Mouse (Mus musculus) lung, postnatal 4 days (tissue): ENCODE results near the gene Nxnl1.
A peak's percentile ranks its signal among the peaks of the same experiment; 100 is the strongest.
"Not testable (repeated sequence)": the region's sequence is repeated elsewhere in the genome, so short reads cannot be mapped to it uniquely, and the experiment has no call there.

Source experiments
- DNase-seq, 2 experiments: peaks; one replicate each; pipeline ENCODE4 v3.0.0; 2021

Gene Nxnl1

GRCm38 (mm10) chr8:71552770-71553169 is 13.6 kb downstream of the Nxnl1 start:
- no peak for DNase-seq

GRCm38 (mm10) chr8:71550754-71551153 is 15.6 kb downstream of the Nxnl1 start:
- DNase-seq, result no peak

GRCm38 (mm10) chr8:71547590-71547989 is 18.8 kb downstream of the Nxnl1 start:
- DNase-seq, result no peak

GRCm38 (mm10) chr8:71545053-71545452 is 21.3 kb downstream of the Nxnl1 start:
- no peak for DNase-seq

GRCm38 (mm10) chr8:71543755-71544154 is 22.6 kb downstream of the Nxnl1 start:
- no peak for DNase-seq

- peak; percentile 97 to 98 for DNase-seq
Measured at GRCm38 (mm10) chr8:71542632-71543343, 23.6 kb downstream of the Nxnl1 start, which contains the start of gene Mvb12a. Gene Mvb12a, plus strand, starts transcription at chr8:71542922.

GRCm38 (mm10) chr8:71537028-71537867 is 29.2 kb downstream of the Nxnl1 start, which contains the start of gene Bst2:
Gene Bst2, minus strand, starts transcription at chr8:71537456.
- DNase-seq, result peak; percentile 91 to 92

GRCm38 (mm10) chr8:71535663-71536062 is 30.7 kb downstream of the Nxnl1 start:
- no peak for DNase-seq

GRCm38 (mm10) chr8:71534263-71534810 is 32.1 kb downstream of the Nxnl1 start:
- no peak for DNase-seq

- DNase-seq, result not testable (repeated sequence)
Measured at GRCm38 (mm10) chr8:71530735-71531467, 35.5 kb downstream of the Nxnl1 start.

- DNase-seq, result peak; percentile 62 to 81
Measured at GRCm38 (mm10) chr8:71528362-71529073, 37.9 kb downstream of the Nxnl1 start.

GRCm38 (mm10) chr8:71527162-71527870 is 39.1 kb downstream of the Nxnl1 start:
- DNase-seq, result no peak

- no peak for DNase-seq
Measured at GRCm38 (mm10) chr8:71526272-71526671, 40.1 kb downstream of the Nxnl1 start.

GRCm38 (mm10) chr8:71525226-71526050 is 41.0 kb downstream of the Nxnl1 start, which contains the start of gene Ccdc194:
Gene Ccdc194, minus strand, starts transcription at chr8:71525711.
- no peak for DNase-seq

GRCm38 (mm10) chr8:71521634-71522033 is 44.8 kb downstream of the Nxnl1 start:
- peak; percentile 96 to 98 for DNase-seq

- peak in 1 of 2 experiments; percentile 77 for DNase-seq
Measured at GRCm38 (mm10) chr8:71519037-71519825, 47.2 kb downstream of the Nxnl1 start.

GRCm38 (mm10) chr8:71516786-71517185 is 49.6 kb downstream of the Nxnl1 start:
- peak; percentile 41 to 58 for DNase-seq

GRCm38 (mm10) chr8:71515043-71515442 is 51.4 kb downstream of the Nxnl1 start:
- no peak for DNase-seq

- DNase-seq, result peak; percentile 36 to 60
Measured at GRCm38 (mm10) chr8:71513018-71513754, 53.2 kb downstream of the Nxnl1 start.
